Mouse (Mus musculus) forebrain, embryonic 14.5 days (tissue): ENCODE measurements at regions not wholly inside any gene's neighbourhood (a gene's known extent, or its start where the extent isn't known, plus 50 kb on each side); places are given as distances from the start of the nearest gene placed in this dataset.
A peak's percentile ranks its signal among the peaks of the same experiment; 100 is the strongest.

Source experiments
- ATAC-seq: fragments of 200-750 bp; cut with Nextera tagmentation; 2 replicates; pipeline ENCODE4 v1.8.0; 2017; ENCODE audit warnings: mild to moderate bottlenecking, moderate library complexity
- DNase-seq: peaks from one replicate; pipeline ENCODE4 v3.0.0-alpha.2; 2015; ENCODE audit warnings: low spot score
- H3K27ac ChIP-seq: fragments of 300-500 bp; sonication (generic); 2 replicates; pipeline ENCODE4 v1.5.1; 2014; ENCODE audit warnings: low read depth, mild to moderate bottlenecking, control low read depth, low read length, moderate library complexity
- H3K27me3 ChIP-seq: fragments of 300-500 bp; sonication (generic); replicated peaks from 2 replicates; pipeline ENCODE4 v1.6.1; 2014; ENCODE audit warnings: low read length, control low read depth, mixed read lengths; ENCODE audit not compliant: control insufficient read depth, insufficient read depth
- H3K36me3 ChIP-seq: fragments of 300-500 bp; sonication (generic); 2 replicates; pipeline ENCODE4 v1.6.1; 2014; ENCODE audit warnings: low read length, control low read depth; ENCODE audit not compliant: control insufficient read depth, insufficient read depth
- H3K4me1 ChIP-seq: fragments of 300-500 bp; sonication (generic); 2 replicates; pipeline ENCODE4 v1.6.1; 2014; ENCODE audit warnings: antibody characterized with exemption, low read length, control low read depth; ENCODE audit not compliant: control insufficient read depth, insufficient read depth
- H3K4me2 ChIP-seq: fragments of 300-500 bp; sonication (generic); 2 replicates; pipeline ENCODE4 v1.6.1; 2014; ENCODE audit warnings: mild to moderate bottlenecking, control low read depth, low read length
- H3K4me3 ChIP-seq: fragments of 300-500 bp; sonication (generic); 2 replicates; pipeline ENCODE4 v1.5.1; 2014; ENCODE audit warnings: low read depth, low read length, control low read depth
- H3K9ac ChIP-seq: fragments of 300-500 bp; sonication (generic); 2 replicates; pipeline ENCODE4 v1.6.1; 2014; ENCODE audit warnings: mild to moderate bottlenecking, low read length, control low read depth, moderate library complexity
- H3K9me3 ChIP-seq: fragments of 300-500 bp; sonication (generic); replicated peaks from 2 replicates; pipeline ENCODE4 v1.6.1; 2016; ENCODE audit warnings: low read length, control low read depth, mixed read lengths; ENCODE audit not compliant: control insufficient read depth
- whole genome bisulfite sequencing: fragments of 180-500 bp; shearing (Covaris S2); extraction: QIAGEN DNeasy Blood & Tissue Kit; methylation state at CpG from one replicate; pipeline ENCODE4 v1.1.7; 2014; 5-methylcytosine and 5-hydroxymethylcytosine counted together

DNA sequence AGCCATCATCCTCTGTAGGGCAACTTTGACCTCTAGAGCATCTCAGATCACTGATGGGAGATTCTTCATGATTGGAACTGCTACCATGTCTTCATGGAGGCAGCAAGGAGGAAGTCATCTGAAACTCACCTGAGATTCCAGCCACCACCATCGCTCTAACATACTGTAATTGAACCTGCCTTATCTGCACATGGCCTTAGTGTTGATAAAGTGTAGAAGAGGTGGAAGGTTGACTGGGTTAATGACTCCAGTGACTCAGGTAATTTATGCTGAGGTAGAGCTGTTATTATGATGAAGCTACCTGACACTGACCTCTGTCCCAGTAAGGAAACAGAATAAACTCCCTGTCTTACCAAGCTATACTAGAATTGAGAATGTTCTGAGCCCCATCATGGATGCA is 305.0 kb downstream of the G6pd2 start:
- DNase-seq (no peak), ATAC-seq (no peak)
- Histone ChIP-seq H3K9me3 (no peaks in the 10 kb centered on the region), H3K36me3 (no peaks in the 10 kb centered on the region), H3K27me3 (no peaks in the 10 kb centered on the region), H3K4me1 (no peaks in the 10 kb centered on the region), H3K27ac (no peak overlapping the region), H3K4me2 (no peak overlapping the region), H3K4me3 (no peak overlapping the region), H3K9ac (no peak overlapping the region)
- WGBS = 94% methylated on average over 1 of the region's 1 CpGs

DNA sequence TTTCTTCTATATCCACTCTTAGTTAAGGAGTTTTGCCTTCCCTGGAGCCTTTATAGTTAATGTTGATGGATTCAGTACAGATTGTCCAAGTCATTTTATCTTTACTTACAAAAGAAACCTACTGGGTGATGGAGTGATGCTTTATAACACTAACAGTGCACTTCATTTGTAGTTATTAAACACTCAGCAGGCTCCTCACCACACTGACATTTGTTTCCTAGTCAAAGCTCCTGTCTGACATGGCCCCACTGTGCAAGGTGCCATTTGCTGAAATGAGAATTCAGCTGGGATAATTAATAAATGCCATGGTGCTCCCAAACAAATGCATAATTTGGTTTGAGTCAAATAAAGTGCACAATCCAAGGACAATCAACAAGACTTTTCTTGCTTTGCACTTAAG is 336.6 kb downstream of the G6pd2 start:
- Histone ChIP-seq H3K4me3 (no peak overlapping the region), H3K9me3 (no peaks in the 10 kb centered on the region), H3K4me1 (no peaks in the 10 kb centered on the region), H3K9ac (no peak overlapping the region), H3K27me3 (no peaks in the 10 kb centered on the region), H3K4me2 (no peak overlapping the region), H3K27ac (no peak overlapping the region), H3K36me3 (no peaks in the 10 kb centered on the region)
- ATAC-seq (no peak), DNase-seq (peak; percentile 18)

DNA sequence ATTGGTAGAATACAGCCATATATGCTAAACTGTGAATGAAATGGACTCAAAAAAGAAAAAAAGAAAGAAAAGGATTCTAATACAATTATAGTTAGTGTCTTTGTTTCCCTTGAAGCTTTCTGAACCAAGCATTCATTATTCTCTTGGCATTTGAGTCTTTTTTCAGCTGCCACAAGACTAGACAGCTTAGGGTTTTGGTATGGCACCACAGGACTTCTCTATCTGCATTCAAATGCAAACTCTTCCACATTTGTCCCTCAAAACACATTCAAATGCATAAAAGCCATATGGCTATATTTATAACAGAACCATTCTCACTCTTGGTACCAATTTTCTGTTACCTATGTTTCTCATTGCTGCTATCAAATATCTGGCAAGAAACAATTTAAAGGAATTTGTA is 338.8 kb downstream of the G6pd2 start:
- Histone ChIP-seq H3K36me3 (no peaks in the 10 kb centered on the region), H3K4me2 (no peak overlapping the region), H3K27me3 (no peaks in the 10 kb centered on the region), H3K4me3 (no peak overlapping the region), H3K27ac (no peak overlapping the region), H3K4me1 (no peaks in the 10 kb centered on the region), H3K9ac (no peak overlapping the region), H3K9me3 (no peaks in the 10 kb centered on the region)
- ATAC-seq (no peak), DNase-seq (peak; percentile 28)

DNA sequence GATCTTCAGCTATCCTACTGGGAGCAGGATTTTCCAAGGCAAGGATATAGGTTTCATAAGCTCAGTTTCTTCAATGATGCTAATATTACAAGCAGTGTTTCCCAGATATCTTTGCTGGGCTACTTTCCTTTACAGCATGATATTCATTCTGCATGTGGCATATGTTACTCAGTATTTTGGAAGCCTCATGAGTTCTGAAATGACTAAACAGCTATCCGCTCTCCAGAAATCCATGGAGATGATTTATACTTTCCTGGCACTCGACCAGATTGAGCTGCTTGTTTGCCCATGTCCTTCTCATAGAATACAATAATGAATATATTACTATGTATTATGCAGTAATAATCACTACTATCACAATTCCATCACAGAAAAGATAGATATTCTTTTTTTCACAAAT is 351.9 kb downstream of the G6pd2 start:
- no peak overlapping the region for H3K4me2 ChIP-seq
- ATAC-seq (no peak), DNase-seq (peak; percentile 42)
- no peaks in the 10 kb centered on the region for H3K4me1 ChIP-seq
- no peak overlapping the region for H3K9ac ChIP-seq
- H3K36me3 ChIP-seq = no peaks in the 10 kb centered on the region
- H3K27me3 ChIP-seq = no peaks in the 10 kb centered on the region
- no peak overlapping the region for H3K4me3 ChIP-seq
- H3K27ac ChIP-seq = no peak overlapping the region
- no peaks in the 10 kb centered on the region for H3K9me3 ChIP-seq
- 71% methylated on average over 2 of the region's 2 CpGs for WGBS

DNA sequence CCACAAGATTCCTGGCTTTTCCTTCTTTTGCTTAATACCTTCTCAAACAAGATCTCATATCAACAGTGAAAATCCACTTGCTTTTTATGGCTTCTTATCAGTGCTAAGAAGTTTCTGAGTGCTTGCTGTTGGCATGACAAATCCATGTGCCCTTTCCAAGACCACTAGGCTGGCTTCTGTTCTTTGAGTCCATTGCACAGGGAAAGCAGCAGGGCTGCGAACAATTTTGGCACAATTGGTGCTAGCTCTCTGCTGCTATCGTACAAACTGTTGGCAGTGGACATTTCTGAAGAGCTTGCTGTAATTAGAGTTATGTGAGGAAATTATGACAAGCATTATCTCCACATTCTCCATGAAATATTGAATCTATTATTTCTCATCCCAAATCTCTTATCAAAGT is 383.5 kb downstream of the G6pd2 start:
- H3K9ac ChIP-seq = no peak overlapping the region
- no peaks in the 10 kb centered on the region for H3K36me3 ChIP-seq
- H3K4me1 ChIP-seq = no peaks in the 10 kb centered on the region
- WGBS = 85% methylated on average over 2 of the region's 2 CpGs
- no peaks in the 10 kb centered on the region for H3K27me3 ChIP-seq
- H3K4me2 ChIP-seq = no peak overlapping the region
- no peak for DNase-seq
- no peak overlapping the region for H3K27ac ChIP-seq
- no peak overlapping the region for H3K4me3 ChIP-seq
- ATAC-seq = no peak
- no peaks in the 10 kb centered on the region for H3K9me3 ChIP-seq

DNA sequence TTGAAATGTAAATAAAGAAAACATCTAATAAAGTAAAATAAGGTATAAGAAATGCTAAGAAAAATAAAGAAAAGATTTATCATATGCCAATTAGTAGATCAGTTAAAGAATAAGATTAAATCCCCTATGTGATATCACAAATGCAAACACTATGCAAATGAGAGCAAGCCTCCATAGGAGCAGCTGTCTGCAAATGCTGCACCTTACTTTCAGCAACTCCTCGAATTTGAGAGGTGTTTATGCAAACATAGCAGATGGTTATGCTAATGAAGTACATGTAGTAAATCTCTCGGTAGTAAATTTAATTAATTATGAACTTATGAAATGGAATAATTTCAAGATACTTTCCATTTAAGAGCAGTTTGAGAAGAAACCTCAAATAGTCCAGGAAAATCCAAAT is 396.8 kb downstream of the G6pd2 start:
- H3K4me1 ChIP-seq = no peaks in the 10 kb centered on the region
- no peak overlapping the region for H3K4me3 ChIP-seq
- H3K27me3 ChIP-seq = no peaks in the 10 kb centered on the region
- H3K27ac ChIP-seq = no peak overlapping the region
- WGBS = 30% methylated on average over 2 of the region's 2 CpGs
- no peaks in the 10 kb centered on the region for H3K9me3 ChIP-seq
- ATAC-seq = peak; percentile 96
- peak; percentile 81 for DNase-seq
- no peak overlapping the region for H3K4me2 ChIP-seq
- no peaks in the 10 kb centered on the region for H3K36me3 ChIP-seq
- no peak overlapping the region for H3K9ac ChIP-seq
